Mouse (Mus musculus): ENCODE data around the gene Slc5a8. TPM values are rescaled to one million over a fixed set of nuclear protein-coding genes. Genes with fewer than 3 reads are reported as not detected.

Gene Slc5a8
- polyA plus RNA-seq, 1 experiment from 2014 or later, result 0.68 TPM

GRCm38 (mm10) chr10:88950297-88950653 is 64.5 kb downstream of the Slc5a8 start:
- Histone ChIP-seq H3K4me3 (ENCODE audit: low read depth, low read length) (no peak overlapping the region), H3K27ac (replicated peaks; ENCODE audit: low read depth, low read length) (no peak overlapping the region), H3K9me3 (ENCODE audit: control insufficient read depth, low read length) (no peaks in the 10 kb centered on the region), H3K27me3 (replicated peaks; ENCODE audit: control insufficient read depth, insufficient read depth, low read length) (no peaks in the 10 kb centered on the region), H3K36me3 (ENCODE audit: control insufficient read depth, insufficient read depth, low read length) (no peaks in the 10 kb centered on the region), H3K4me2 (ENCODE audit: low read depth, low read length) (no peak overlapping the region), H3K4me1 (ENCODE audit: control insufficient read depth, insufficient read depth, low read length) (no peaks in the 10 kb centered on the region), H3K9ac (ENCODE audit: low read depth, low read length) (no peak overlapping the region)
- DNase-seq (ENCODE audit: low spot score) (no peak), ATAC-seq (ENCODE audit: low read depth) (no peak)
- 74% methylated on average over 4 of the region's 4 CpGs for WGBS

DNA sequence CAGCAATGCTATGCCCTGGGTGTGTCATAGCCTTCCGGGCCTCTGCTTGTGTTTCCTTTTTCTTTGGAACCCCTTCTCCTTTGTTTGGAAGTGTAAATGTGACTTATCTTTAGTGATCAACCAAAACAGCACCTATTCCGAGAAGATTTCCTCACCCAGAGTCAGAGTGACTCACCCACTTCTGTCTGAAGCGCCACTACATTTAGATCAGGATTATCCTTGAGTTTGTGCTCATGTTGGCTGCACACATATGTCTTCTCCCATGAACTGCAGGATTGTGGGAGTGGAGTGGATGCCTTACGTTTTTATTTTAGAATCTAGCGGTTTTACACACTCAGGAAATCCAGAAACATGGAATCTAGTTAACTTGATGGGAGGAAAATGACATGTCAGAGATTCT is 75.0 kb downstream of the Slc5a8 start:
- Histone ChIP-seq H3K36me3 (ENCODE audit: control insufficient read depth, insufficient read depth, low read length) (no peaks in the 10 kb centered on the region), H3K27ac (replicated peaks; ENCODE audit: low read depth, low read length) (no peak overlapping the region), H3K27me3 (replicated peaks; ENCODE audit: control insufficient read depth, insufficient read depth, low read length) (no peaks in the 10 kb centered on the region), H3K4me1 (ENCODE audit: control insufficient read depth, insufficient read depth, low read length) (no peaks in the 10 kb centered on the region), H3K9ac (ENCODE audit: low read depth, low read length) (no peak overlapping the region), H3K4me2 (ENCODE audit: low read depth, low read length) (no peak overlapping the region), H3K9me3 (ENCODE audit: control insufficient read depth, low read length) (no peaks in the 10 kb centered on the region), H3K4me3 (ENCODE audit: low read depth, low read length) (no peak overlapping the region)
- 75% methylated on average over 5 of the region's 5 CpGs for WGBS
- DNase-seq (ENCODE audit: low spot score) (no peak), ATAC-seq (ENCODE audit: low read depth) (no peak)

DNA sequence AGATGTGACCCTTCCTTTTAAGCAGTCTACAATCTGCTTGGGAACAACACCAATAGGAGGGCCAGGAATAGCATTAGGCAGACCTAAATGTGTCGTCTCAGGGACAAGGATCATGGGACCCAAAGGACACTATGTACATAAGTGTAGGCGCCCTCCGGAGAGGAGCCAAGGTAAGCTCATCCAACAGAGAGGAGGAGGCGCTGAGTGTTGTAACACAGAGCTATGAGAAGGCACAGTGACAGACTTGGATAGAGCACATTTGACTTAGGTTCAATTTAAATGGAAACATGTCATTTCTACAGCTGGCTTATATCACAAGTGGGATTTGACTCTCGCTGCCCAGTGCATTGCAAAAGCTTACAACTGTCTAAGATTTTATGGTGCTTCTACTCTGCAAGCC is 82.8 kb downstream of the Slc5a8 start:
- no peak for DNase-seq (ENCODE audit: low spot score)
- Histone ChIP-seq H3K4me3 (ENCODE audit: low read depth, low read length) (no peak overlapping the region), H3K36me3 (ENCODE audit: control insufficient read depth, insufficient read depth, low read length) (no peaks in the 10 kb centered on the region), H3K4me2 (ENCODE audit: low read depth, low read length) (no peak overlapping the region), H3K4me1 (ENCODE audit: control insufficient read depth, insufficient read depth, low read length) (no peaks in the 10 kb centered on the region), H3K27ac (replicated peaks; ENCODE audit: low read depth, low read length) (no peak overlapping the region), H3K9me3 (ENCODE audit: control insufficient read depth, low read length) (no peaks in the 10 kb centered on the region), H3K9ac (ENCODE audit: low read depth, low read length) (no peak overlapping the region), H3K27me3 (replicated peaks; ENCODE audit: control insufficient read depth, insufficient read depth, low read length) (no peaks in the 10 kb centered on the region)
- no peak for ATAC-seq (ENCODE audit: low read depth)
- 81% methylated on average over 5 of the region's 5 CpGs for WGBS

- no peaks in the 10 kb centered on the region for H3K4me1 ChIP-seq (ENCODE audit: control insufficient read depth, insufficient read depth, low read length)
- no peak overlapping the region for H3K9ac ChIP-seq (ENCODE audit: low read depth, low read length)
- DNase-seq (ENCODE audit: low spot score), result peak; percentile 79
These were observed 85.3 kb downstream of the Slc5a8 start for GRCm38 (mm10) chr10:88970951-88971725.

GRCm38 (mm10) chr10:88978932-88979331 is 93.1 kb downstream of the Slc5a8 start:
- Histone ChIP-seq H3K4me3 (ENCODE audit: low read depth, low read length) (no peak overlapping the region), H3K4me1 (ENCODE audit: control insufficient read depth, insufficient read depth, low read length) (no peaks in the 10 kb centered on the region), H3K9me3 (ENCODE audit: control insufficient read depth, low read length) (no peaks in the 10 kb centered on the region), H3K4me2 (ENCODE audit: low read depth, low read length) (no peak overlapping the region), H3K27me3 (replicated peaks; ENCODE audit: control insufficient read depth, insufficient read depth, low read length) (no peaks in the 10 kb centered on the region), H3K9ac (ENCODE audit: low read depth, low read length) (no peak overlapping the region), H3K27ac (replicated peaks; ENCODE audit: low read depth, low read length) (no peak overlapping the region), H3K36me3 (ENCODE audit: control insufficient read depth, insufficient read depth, low read length) (no peaks in the 10 kb centered on the region)
- ATAC-seq (ENCODE audit: low read depth) (no peak), DNase-seq (ENCODE audit: low spot score) (no peak)
- WGBS, result 84% methylated on average over 6 of the region's 6 CpGs

More at GRCm38 (mm10) chr10:88970951-88971725, 85.3 kb downstream of the Slc5a8 start:
- Histone ChIP-seq H3K36me3 (ENCODE audit: control insufficient read depth, insufficient read depth, low read length) (no peaks in the 10 kb centered on the region), H3K9me3 (ENCODE audit: control insufficient read depth, low read length) (no peaks in the 10 kb centered on the region), H3K27me3 (replicated peaks; ENCODE audit: control insufficient read depth, insufficient read depth, low read length) (no peaks in the 10 kb centered on the region), H3K4me2 (ENCODE audit: low read depth, low read length) (no peak overlapping the region), H3K27ac (replicated peaks; ENCODE audit: low read depth, low read length) (no peak overlapping the region), H3K4me3 (ENCODE audit: low read depth, low read length) (no peak overlapping the region)
- whole genome bisulfite sequencing, result 56% methylated on average over 7 of the region's 7 CpGs
- peak; percentile 91 for ATAC-seq (ENCODE audit: low read depth)

Other genes with a start within 250 kb of the Slc5a8 start
- gene Spic, start 201.0 kb upstream of the Slc5a8 start, polyA plus RNA-seq (2014; fragmentation: Nextera tagmentation; extraction: Ambion mirVana), result 0.13 and 0.60 TPM in 2 replicates
- 220 and 231 TPM in 2 replicates for gene Arl1, start 155.1 kb upstream of the Slc5a8 start, polyA plus RNA-seq (2014; fragmentation: Nextera tagmentation; extraction: Ambion mirVana)
- gene Utp20, start 59.2 kb upstream of the Slc5a8 start, polyA plus RNA-seq (2014; fragmentation: Nextera tagmentation; extraction: Ambion mirVana), result 17.5 and 19.5 TPM in 2 replicates

Data from embryonic facial prominence, embryonic 14.5 days (tissue).